Mouse (Mus musculus): ENCODE measurements at regions not wholly inside any gene's neighbourhood (a gene's known extent, or its start where the extent isn't known, plus 50 kb on each side); places are given as distances from the start of the nearest gene placed in this dataset.
A peak's percentile ranks its signal among the peaks of the same experiment; 100 is the strongest.
"Not testable (repeated sequence)": the region's sequence is repeated elsewhere in the genome, so short reads cannot be mapped to it uniquely, and the experiment has no call there.

- no peaks in the 10 kb centered on the region for H3K36me3 ChIP-seq
- H3K4me1 ChIP-seq (replicated peaks): no peaks in the 10 kb centered on the region
- H3K9ac ChIP-seq: no peak overlapping the region
- no peak overlapping the region for H3K4me2 ChIP-seq
- H3K27ac ChIP-seq (ENCODE audit: poor library complexity, severe bottlenecking): no peak overlapping the region
- ATAC-seq (ENCODE audit: insufficient number of reproducible peaks, low FRiP score): no peak
- no peaks in the 10 kb centered on the region for H3K27me3 ChIP-seq (replicated peaks)
- H3K4me3 ChIP-seq: no peak overlapping the region
- no peaks in the 10 kb centered on the region for H3K9me3 ChIP-seq (replicated peaks)
- 64% methylated on average over 3 of the region's 3 CpGs for WGBS
Measured at GRCm38 (mm10) chr3:111402135-111402534, 1151.3 kb upstream of the Prmt6 start.

- H3K27me3 ChIP-seq (replicated peaks): no peaks in the 10 kb centered on the region
- no peak overlapping the region for H3K9ac ChIP-seq
- H3K36me3 ChIP-seq: no peaks in the 10 kb centered on the region
- H3K4me2 ChIP-seq: no peak overlapping the region
- no peaks in the 10 kb centered on the region for H3K4me1 ChIP-seq (replicated peaks)
- no peaks in the 10 kb centered on the region for H3K9me3 ChIP-seq (replicated peaks)
- H3K4me3 ChIP-seq: no peak overlapping the region
- ATAC-seq (ENCODE audit: insufficient number of reproducible peaks, low FRiP score): no peak
- no peak overlapping the region for H3K27ac ChIP-seq (ENCODE audit: poor library complexity, severe bottlenecking)
Measured at GRCm38 (mm10) chr3:111393127-111393526, 1142.3 kb upstream of the Prmt6 start.

- H3K4me3 ChIP-seq; H3K4me2 ChIP-seq; H3K9me3 ChIP-seq (replicated peaks); H3K9ac ChIP-seq; H3K27ac ChIP-seq (ENCODE audit: poor library complexity, severe bottlenecking); H3K36me3 ChIP-seq; ATAC-seq (ENCODE audit: insufficient number of reproducible peaks, low FRiP score); H3K4me1 ChIP-seq (replicated peaks); H3K27me3 ChIP-seq (replicated peaks): not testable (repeated sequence)
- 50% methylated on average over 1 of the region's 1 CpGs for WGBS
Measured at GRCm38 (mm10) chr3:111392713-111393112, 1141.9 kb upstream of the Prmt6 start.

GRCm38 (mm10) chr3:111386745-111387144, 1135.9 kb upstream of the Prmt6 start:
- Histone ChIP-seq H3K9ac (no peak overlapping the region), H3K4me1 (replicated peaks) (no peaks in the 10 kb centered on the region), H3K9me3 (replicated peaks) (no peaks in the 10 kb centered on the region), H3K27me3 (replicated peaks) (no peaks in the 10 kb centered on the region), H3K36me3 (no peaks in the 10 kb centered on the region), H3K27ac (ENCODE audit: poor library complexity, severe bottlenecking) (no peak overlapping the region), H3K4me3 (no peak overlapping the region), H3K4me2 (no peak overlapping the region)
- no peak for ATAC-seq (ENCODE audit: insufficient number of reproducible peaks, low FRiP score)
- WGBS: 64% methylated on average over 1 of the region's 1 CpGs

- Histone ChIP-seq H3K27ac (ENCODE audit: poor library complexity, severe bottlenecking) (no peak overlapping the region), H3K36me3 (no peaks in the 10 kb centered on the region), H3K27me3 (replicated peaks) (no peaks in the 10 kb centered on the region), H3K4me2 (no peak overlapping the region), H3K4me3 (no peak overlapping the region), H3K9ac (no peak overlapping the region), H3K9me3 (replicated peaks) (no peaks in the 10 kb centered on the region), H3K4me1 (replicated peaks) (no peaks in the 10 kb centered on the region)
- no peak for ATAC-seq (ENCODE audit: insufficient number of reproducible peaks, low FRiP score)
Measured at GRCm38 (mm10) chr3:111386334-111386733, 1135.5 kb upstream of the Prmt6 start.

- no peak overlapping the region for H3K4me2 ChIP-seq
- no peak overlapping the region for H3K27ac ChIP-seq (ENCODE audit: poor library complexity, severe bottlenecking)
- H3K4me3 ChIP-seq: no peak overlapping the region
- ATAC-seq (ENCODE audit: insufficient number of reproducible peaks, low FRiP score): 0 out of 2 replicates have a peak, but pooled peaks have one; percentile 39
- no peaks in the 10 kb centered on the region for H3K9me3 ChIP-seq (replicated peaks)
- H3K4me1 ChIP-seq (replicated peaks): no peaks in the 10 kb centered on the region
- H3K9ac ChIP-seq: no peak overlapping the region
- H3K36me3 ChIP-seq: no peaks in the 10 kb centered on the region
- WGBS: 81% methylated on average over 7 of the region's 7 CpGs
- H3K27me3 ChIP-seq (replicated peaks): no peaks in the 10 kb centered on the region
Measured at GRCm38 (mm10) chr3:111385627-111386026, 1134.8 kb upstream of the Prmt6 start.

GRCm38 (mm10) chr3:111371259-111371658, 1120.5 kb upstream of the Prmt6 start:
- H3K4me2 ChIP-seq: no peak overlapping the region
- no peak for ATAC-seq (ENCODE audit: insufficient number of reproducible peaks, low FRiP score)
- no peaks in the 10 kb centered on the region for H3K27me3 ChIP-seq (replicated peaks)
- H3K9me3 ChIP-seq (replicated peaks): no peaks in the 10 kb centered on the region
- H3K36me3 ChIP-seq: no peaks in the 10 kb centered on the region
- H3K4me3 ChIP-seq: no peak overlapping the region
- H3K9ac ChIP-seq: no peak overlapping the region
- WGBS: 50% methylated on average over 1 of the region's 1 CpGs
- H3K4me1 ChIP-seq (replicated peaks): no peaks in the 10 kb centered on the region
- H3K27ac ChIP-seq (ENCODE audit: poor library complexity, severe bottlenecking): no peak overlapping the region

GRCm38 (mm10) chr3:111338247-111338646, 1087.4 kb upstream of the Prmt6 start:
- no peaks in the 10 kb centered on the region for H3K36me3 ChIP-seq
- no peaks in the 10 kb centered on the region for H3K9me3 ChIP-seq (replicated peaks)
- H3K4me3 ChIP-seq: no peak overlapping the region
- H3K9ac ChIP-seq: no peak overlapping the region
- H3K4me1 ChIP-seq (replicated peaks): no peaks in the 10 kb centered on the region
- no peak overlapping the region for H3K4me2 ChIP-seq
- WGBS: 46% methylated on average over 2 of the region's 2 CpGs
- no peaks in the 10 kb centered on the region for H3K27me3 ChIP-seq (replicated peaks)
- ATAC-seq (ENCODE audit: insufficient number of reproducible peaks, low FRiP score): no peak
- H3K27ac ChIP-seq (ENCODE audit: poor library complexity, severe bottlenecking): no peak overlapping the region

GRCm38 (mm10) chr3:111291018-111291538, 1040.3 kb upstream of the Prmt6 start:
- WGBS: 92% methylated on average over 2 of the region's 2 CpGs
- ATAC-seq (ENCODE audit: insufficient number of reproducible peaks, low FRiP score): no peak
- no peak overlapping the region for H3K4me3 ChIP-seq
- no peak overlapping the region for H3K9ac ChIP-seq
- H3K4me1 ChIP-seq (replicated peaks): no peaks in the 10 kb centered on the region
- H3K27me3 ChIP-seq (replicated peaks): no peaks in the 10 kb centered on the region
- H3K36me3 ChIP-seq: no peaks in the 10 kb centered on the region
- H3K4me2 ChIP-seq: no peak overlapping the region
- no peak overlapping the region for H3K27ac ChIP-seq (ENCODE audit: poor library complexity, severe bottlenecking)
- no peaks in the 10 kb centered on the region for H3K9me3 ChIP-seq (replicated peaks)

- no peak overlapping the region for H3K27ac ChIP-seq (ENCODE audit: poor library complexity, severe bottlenecking)
- no peaks in the 10 kb centered on the region for H3K4me1 ChIP-seq (replicated peaks)
- no peaks in the 10 kb centered on the region for H3K36me3 ChIP-seq
- no peaks in the 10 kb centered on the region for H3K9me3 ChIP-seq (replicated peaks)
- no peaks in the 10 kb centered on the region for H3K27me3 ChIP-seq (replicated peaks)
- H3K9ac ChIP-seq: no peak overlapping the region
- H3K4me3 ChIP-seq: no peak overlapping the region
- ATAC-seq (ENCODE audit: insufficient number of reproducible peaks, low FRiP score): no peak
- H3K4me2 ChIP-seq: no peak overlapping the region
Measured at GRCm38 (mm10) chr3:111281584-111281983, 1030.8 kb upstream of the Prmt6 start.

Data from heart, embryonic 12.5 days (tissue).